Mouse (Mus musculus) lung, embryonic 15.5 days (tissue): ENCODE results near the gene Ldlrad2. TPM values are rescaled to one million over a fixed set of nuclear protein-coding genes. Genes with fewer than 3 reads are reported as not detected.
A peak's percentile ranks its signal among the peaks of the same experiment; 100 is the strongest.
"Not testable (repeated sequence)": the region's sequence is repeated elsewhere in the genome, so short reads cannot be mapped to it uniquely, and the experiment has no call there.

Experiments
- ATAC-seq: fragments of 200-750 bp; cut with Nextera tagmentation; 2 replicates; pipeline ENCODE4 v1.8.0; 2017; ENCODE audit warnings: moderate number of reproducible peaks, borderline replicate concordance; ENCODE audit not compliant: low FRiP score, low TSS enrichment; ENCODE audit errors: extremely low read depth
- H3K27ac ChIP-seq: fragments of 300-500 bp; sonication (generic); 2 replicates; pipeline ENCODE4 v1.5.1; 2015; ENCODE audit warnings: moderate library complexity, mild to moderate bottlenecking, inconsistent platforms
- H3K27me3 ChIP-seq: fragments of 300-500 bp; sonication (generic); 2 replicates; pipeline ENCODE4 v1.6.1; 2015; ENCODE audit warnings: inconsistent platforms
- H3K36me3 ChIP-seq: fragments of 300-500 bp; sonication (generic); 2 replicates; pipeline ENCODE4 v1.6.1; 2015; ENCODE audit warnings: inconsistent platforms
- H3K4me1 ChIP-seq: fragments of 300-500 bp; sonication (generic); 2 replicates; pipeline ENCODE4 v1.6.1; 2015; ENCODE audit warnings: inconsistent platforms
- H3K4me2 ChIP-seq: fragments of 300-500 bp; sonication (generic); 2 replicates; pipeline ENCODE4 v1.6.1; 2015; ENCODE audit warnings: inconsistent platforms, mild to moderate bottlenecking, moderate library complexity
- H3K4me3 ChIP-seq: fragments of 300-500 bp; sonication (generic); 2 replicates; pipeline ENCODE4 v1.5.1; 2015; ENCODE audit warnings: mild to moderate bottlenecking, inconsistent platforms
- H3K9ac ChIP-seq: fragments of 300-500 bp; sonication (generic); 2 replicates; pipeline ENCODE4 v1.6.1; 2015; ENCODE audit warnings: inconsistent platforms
- H3K9me3 ChIP-seq: fragments of 300-500 bp; sonication (generic); 2 replicates; pipeline ENCODE4 v1.6.1; 2016; ENCODE audit warnings: inconsistent platforms
- WGBS: fragments of 180-500 bp; shearing (Covaris S2); methylation state at CpG from one replicate; pipeline ENCODE4 v1.1.7; 2015; 5-methylcytosine and 5-hydroxymethylcytosine counted together
- polyA plus RNA-seq: library from polyadenylated mRNA; unstranded; fragments of >200 nt; fragmentation: Nextera tagmentation; extraction: Ambion mirVana; gene quantifications from 2 replicates; pipeline ENCODE4 v1.2.1, GENCODE M21; 2015

The Ldlrad2 gene
- polyA plus RNA-seq, 1 experiment from 2014 or later, result 0.41 TPM

- no peak overlapping the region for H3K27ac ChIP-seq
- no peak overlapping the region for H3K4me3 ChIP-seq
- no peaks in the 10 kb centered on the region for H3K36me3 ChIP-seq
- no peaks in the 10 kb centered on the region for H3K9me3 ChIP-seq
- no peaks in the 10 kb centered on the region for H3K27me3 ChIP-seq
- ATAC-seq, result no peak
- WGBS, result 85% methylated on average over 4 of the region's 4 CpGs
- no peak overlapping the region for H3K9ac ChIP-seq
- no peak overlapping the region for H3K4me2 ChIP-seq
- H3K4me1 ChIP-seq, result peaks cover 11% of the 10 kb centered on the region
Observed at GRCm38 (mm10) chr4:137590961-137591360, 16.6 kb upstream of the Ldlrad2 start.

- Histone ChIP-seq H3K27me3 (no peaks in the 10 kb centered on the region), H3K4me1 (no peaks in the 10 kb centered on the region; the same call in 1 of the 2 replicates), H3K9ac (no peak overlapping the region), H3K27ac (no peak overlapping the region), H3K9me3 (no peaks in the 10 kb centered on the region), H3K36me3 (no peaks in the 10 kb centered on the region), H3K4me2 (no peak overlapping the region), H3K4me3 (no peak overlapping the region)
- 75% methylated on average over 3 of the region's 3 CpGs for WGBS
- no peak for ATAC-seq
Observed at GRCm38 (mm10) chr4:137589586-137589985, 15.2 kb upstream of the Ldlrad2 start.

- not testable (repeated sequence) for H3K4me1 ChIP-seq, ATAC-seq, H3K27me3 ChIP-seq, H3K27ac ChIP-seq, H3K9me3 ChIP-seq, H3K36me3 ChIP-seq, H3K9ac ChIP-seq, H3K4me3 ChIP-seq, H3K4me2 ChIP-seq
- 78% methylated on average over 2 of the region's 3 CpGs for WGBS
Observed at GRCm38 (mm10) chr4:137589095-137589494, 14.7 kb upstream of the Ldlrad2 start.

- no peak for ATAC-seq
- no peak overlapping the region for H3K4me2 ChIP-seq
- no peaks in the 10 kb centered on the region for H3K36me3 ChIP-seq
- 0 out of 2 replicates have a peak, but pooled peaks cover 5% of the 10 kb centered on the region for H3K4me1 ChIP-seq
- no peak overlapping the region for H3K4me3 ChIP-seq
- 32% methylated on average over 3 of the region's 3 CpGs for WGBS
- H3K9ac ChIP-seq, result no peak overlapping the region
- no peak overlapping the region for H3K27ac ChIP-seq
- peaks cover 18% of the 10 kb centered on the region for H3K27me3 ChIP-seq
- no peaks in the 10 kb centered on the region for H3K9me3 ChIP-seq
Observed at GRCm38 (mm10) chr4:137581815-137582214, 7.4 kb upstream of the Ldlrad2 start.

GRCm38 (mm10) chr4:137580299-137580698 is 5.9 kb upstream of the Ldlrad2 start:
- WGBS, result 70% methylated on average over 2 of the region's 2 CpGs
- no peaks in the 10 kb centered on the region for H3K36me3 ChIP-seq
- H3K9ac ChIP-seq, result no peak overlapping the region
- no peak overlapping the region for H3K4me3 ChIP-seq
- H3K4me1 ChIP-seq, result 0 out of 2 replicates have a peak, but pooled peaks cover 5% of the 10 kb centered on the region
- peaks cover 18% of the 10 kb centered on the region for H3K27me3 ChIP-seq
- H3K4me2 ChIP-seq, result no peak overlapping the region
- no peaks in the 10 kb centered on the region for H3K9me3 ChIP-seq
- H3K27ac ChIP-seq, result no peak overlapping the region
- ATAC-seq, result no peak

- no peak overlapping the region for H3K4me2 ChIP-seq
- H3K4me3 ChIP-seq, result no peak overlapping the region
- no peaks in the 10 kb centered on the region for H3K36me3 ChIP-seq
- no peaks in the 10 kb centered on the region for H3K9me3 ChIP-seq
- WGBS, result 31% methylated on average over 4 of the region's 4 CpGs
- no peak overlapping the region for H3K27ac ChIP-seq
- peaks cover 18% of the 10 kb centered on the region for H3K27me3 ChIP-seq
- no peak overlapping the region for H3K9ac ChIP-seq
- no peak for ATAC-seq
- 0 out of 2 replicates have a peak, but pooled peaks cover 5% of the 10 kb centered on the region for H3K4me1 ChIP-seq
Observed at GRCm38 (mm10) chr4:137579789-137580188, 5.4 kb upstream of the Ldlrad2 start.

GRCm38 (mm10) chr4:137578181-137578845 is 3.9 kb upstream of the Ldlrad2 start:
- Histone ChIP-seq H3K4me3 (peak overlapping the region; percentile 32), H3K4me2 (peak overlapping the region; percentile 65), H3K9ac (no peak overlapping the region), H3K4me1 (0 out of 2 replicates have a peak, but pooled peaks cover 5% of the 10 kb centered on the region), H3K9me3 (no peaks in the 10 kb centered on the region), H3K36me3 (no peaks in the 10 kb centered on the region), H3K27me3 (peaks cover 18% of the 10 kb centered on the region), H3K27ac (no peak overlapping the region)
- WGBS, result 3% methylated on average over 39 of the region's 39 CpGs
- ATAC-seq, result peak; percentile 29; the same call in 1 of the 2 replicates

GRCm38 (mm10) chr4:137577486-137577885 is 3.1 kb upstream of the Ldlrad2 start:
- no peak for ATAC-seq
- WGBS, result 98% methylated on average over 12 of the region's 12 CpGs
- H3K36me3 ChIP-seq, result no peaks in the 10 kb centered on the region

GRCm38 (mm10) chr4:137569873-137570272 is 4.5 kb downstream of the Ldlrad2 start:
- Histone ChIP-seq H3K9me3 (no peaks in the 10 kb centered on the region), H3K4me1 (no peaks in the 10 kb centered on the region), H3K9ac (no peak overlapping the region), H3K27ac (no peak overlapping the region), H3K36me3 (peaks cover 39% of the 10 kb centered on the region), H3K4me3 (no peak overlapping the region), H3K4me2 (no peak overlapping the region), H3K27me3 (no peaks in the 10 kb centered on the region)
- ATAC-seq, result 0 out of 2 replicates have a peak, but pooled peaks have one; percentile 5
- WGBS, result 57% methylated on average over 9 of the region's 9 CpGs

More at GRCm38 (mm10) chr4:137577486-137577885, 3.1 kb upstream of the Ldlrad2 start:
- Histone ChIP-seq H3K4me1 (0 out of 2 replicates have a peak, but pooled peaks cover 5% of the 10 kb centered on the region), H3K4me2 (no peak overlapping the region), H3K27ac (no peak overlapping the region), H3K9ac (no peak overlapping the region), H3K9me3 (no peaks in the 10 kb centered on the region), H3K27me3 (peaks cover 18% of the 10 kb centered on the region), H3K4me3 (no peak overlapping the region)

- no peak for ATAC-seq
- H3K27me3 ChIP-seq, result no peaks in the 10 kb centered on the region
- peaks cover 86% of the 10 kb centered on the region for H3K36me3 ChIP-seq
- no peak overlapping the region for H3K4me2 ChIP-seq
- H3K4me1 ChIP-seq, result no peaks in the 10 kb centered on the region
- H3K9me3 ChIP-seq, result no peaks in the 10 kb centered on the region
- no peak overlapping the region for H3K4me3 ChIP-seq
- H3K9ac ChIP-seq, result no peak overlapping the region
- 88% methylated on average over 16 of the region's 16 CpGs for WGBS
- H3K27ac ChIP-seq, result no peak overlapping the region
Observed at GRCm38 (mm10) chr4:137556673-137557210, 17.6 kb downstream of the Ldlrad2 start.

- no peak overlapping the region for H3K27ac ChIP-seq
- H3K9ac ChIP-seq, result no peak overlapping the region
- no peaks in the 10 kb centered on the region for H3K9me3 ChIP-seq
- H3K36me3 ChIP-seq, result peaks cover 95% of the 10 kb centered on the region
- 95% methylated on average over 17 of the region's 17 CpGs for WGBS
- no peak overlapping the region for H3K4me3 ChIP-seq
- no peak overlapping the region for H3K4me2 ChIP-seq
- ATAC-seq, result no peak
- no peaks in the 10 kb centered on the region for H3K4me1 ChIP-seq
- H3K27me3 ChIP-seq, result no peaks in the 10 kb centered on the region
Observed at GRCm38 (mm10) chr4:137553466-137553865, 20.9 kb downstream of the Ldlrad2 start.

GRCm38 (mm10) chr4:137546003-137546525 is 28.3 kb downstream of the Ldlrad2 start:
- no peak overlapping the region for H3K27ac ChIP-seq
- no peaks in the 10 kb centered on the region for H3K9me3 ChIP-seq
- no peak for ATAC-seq
- no peak overlapping the region for H3K9ac ChIP-seq
- H3K4me2 ChIP-seq, result no peak overlapping the region
- 80% methylated on average over 5 of the region's 5 CpGs for WGBS
- H3K36me3 ChIP-seq, result peaks cover 99% of the 10 kb centered on the region
- H3K4me3 ChIP-seq, result no peak overlapping the region
- no peaks in the 10 kb centered on the region for H3K27me3 ChIP-seq
- H3K4me1 ChIP-seq, result no peaks in the 10 kb centered on the region
